In genomic region chr5:88586407-88587174, GRCm38 (mm10) we compare ENCODE assay signal across 9 mouse cellular contexts. TPM values are rescaled to one million over a fixed set of nuclear protein-coding genes. Genes with fewer than 3 reads are reported as not detected.
A peak's percentile ranks its signal among the peaks of the same experiment; 100 is the strongest.
DNase-seq lines count a peak whose midpoint lies in the region; ATAC-seq and TF ChIP-seq lines count a peak whose summit lies in the region.
"Had no signal": no experiment of that assay in that cellular context is flagged by ENCODE, and none has a peak within 500 bp of the region (broad histone marks: within the 10 kb centered on the region; RNA-seq: fewer than 3 reads in every experiment).

No protein-coding gene starts in this region.

- no peaks in the 10 kb centered on the region for H3K36me3 ChIP-seq in neural tube, embryonic 11.5 days (ENCODE audit: control insufficient read depth, insufficient read depth, low read length)
- H3K36me3 ChIP-seq in embryonic facial prominence, embryonic 12.5 days = no peaks in the 10 kb centered on the region
- H3K36me3 ChIP-seq in hindbrain, postnatal 0 days (ENCODE audit: insufficient read depth, low read length) = no peaks in the 10 kb centered on the region
- H3K36me3 ChIP-seq in midbrain, embryonic 10.5 days = peaks cover 2% of the 10 kb centered on the region; the same call in 1 of the 2 replicates

- peak overlapping the region; percentile 45 for H3K4me2 ChIP-seq in neural tube, embryonic 11.5 days (ENCODE audit: low read depth)
- H3K4me2 ChIP-seq in embryonic facial prominence, embryonic 12.5 days (replicated peaks) = peak overlapping the region; percentile 62
- H3K4me2 ChIP-seq in hindbrain, postnatal 0 days (ENCODE audit: low read depth, low read length) = peak overlapping the region; percentile 71

- ATAC-seq in neural tube, embryonic 11.5 days (ENCODE audit: insufficient read depth, low FRiP score, low TSS enrichment) = no peak
- ATAC-seq in embryonic facial prominence, embryonic 12.5 days (ENCODE audit: insufficient number of reproducible peaks, insufficient read depth, low FRiP score, low TSS enrichment) = 0 out of 2 replicates have a peak, but pooled peaks have one; percentile 23
- no peak for ATAC-seq in hindbrain, postnatal 0 days

- peak overlapping the region; percentile 48 for H3K4me3 ChIP-seq in neural tube, embryonic 11.5 days (ENCODE audit: low read depth, low read length)
- no peak overlapping the region for H3K4me3 ChIP-seq in embryonic facial prominence, embryonic 12.5 days
- H3K4me3 ChIP-seq in hindbrain, postnatal 0 days (ENCODE audit: low read length) = peak overlapping the region; percentile 66
- peak overlapping the region; percentile 62 for H3K4me3 ChIP-seq in midbrain, embryonic 10.5 days

- H3K27me3 ChIP-seq in neural tube, embryonic 11.5 days (ENCODE audit: control insufficient read depth, insufficient read depth, low read length) = no peaks in the 10 kb centered on the region
- H3K27me3 ChIP-seq in embryonic facial prominence, embryonic 12.5 days = no peaks in the 10 kb centered on the region
- no peaks in the 10 kb centered on the region for H3K27me3 ChIP-seq in hindbrain, postnatal 0 days (ENCODE audit: insufficient read depth, low read length)
- H3K27me3 ChIP-seq in midbrain, embryonic 10.5 days (ENCODE audit: low read depth, poor library complexity, severe bottlenecking) = no peaks in the 10 kb centered on the region

- 0 out of 2 replicates have a peak overlapping the region, but pooled peaks have one; percentile 27 for H3K27ac ChIP-seq in neural tube, embryonic 11.5 days (ENCODE audit: low read depth, low read length)
- no peak overlapping the region for H3K27ac ChIP-seq in embryonic facial prominence, embryonic 12.5 days
- H3K27ac ChIP-seq in hindbrain, postnatal 0 days = peak overlapping the region; percentile 51; the same call in 1 of the 2 replicates
- 0 out of 2 replicates have a peak overlapping the region, but pooled peaks have one; percentile 28 for H3K27ac ChIP-seq in midbrain, embryonic 10.5 days (replicated peaks)
- H3K27ac ChIP-seq: liver, embryonic 14.5 days had no signal

- no peak for DNase-seq in neural tube, embryonic 11.5 days (ENCODE audit: low spot score)
- DNase-seq in neural tube, embryonic 10.5 days (ENCODE audit: extremely low spot score, low spot score) = no peak
- peak; percentile 31 for DNase-seq in hindbrain, postnatal 0 days (ENCODE audit: low spot score)
- DNase-seq in midbrain, embryonic 10.5 days (ENCODE audit: low spot score) = no peak
- DNase-seq in thymus, postnatal 4 days = no peak
- no peak for DNase-seq in layer of hippocampus, adult 8-10 months (ENCODE audit: low spot score in 2 of 2)
- no peak for DNase-seq in layer of hippocampus, adult 9-10 months (ENCODE audit: low spot score)

- peak overlapping the region; percentile 22; the same call in 1 of the 2 replicates for H3K9ac ChIP-seq in neural tube, embryonic 11.5 days (ENCODE audit: low read length)
- H3K9ac ChIP-seq in embryonic facial prominence, embryonic 12.5 days = no peak overlapping the region
- H3K9ac ChIP-seq in hindbrain, postnatal 0 days (replicated peaks; ENCODE audit: low read length) = peak overlapping the region; percentile 72
- H3K9ac ChIP-seq: liver, embryonic 14.5 days had no signal

- peaks cover 22% of the 10 kb centered on the region for H3K4me1 ChIP-seq in neural tube, embryonic 11.5 days (ENCODE audit: control insufficient read depth, insufficient read depth, low read length)
- H3K4me1 ChIP-seq in embryonic facial prominence, embryonic 12.5 days = peaks cover 37% of the 10 kb centered on the region
- peaks cover 29% of the 10 kb centered on the region for H3K4me1 ChIP-seq in hindbrain, postnatal 0 days (ENCODE audit: insufficient read depth, low read length)
- H3K4me1 ChIP-seq in midbrain, embryonic 10.5 days = peaks cover 48% of the 10 kb centered on the region

- H3K9me3 ChIP-seq in neural tube, embryonic 11.5 days (ENCODE audit: control insufficient read depth, low read length) = no peaks in the 10 kb centered on the region
- no peaks in the 10 kb centered on the region for H3K9me3 ChIP-seq in embryonic facial prominence, embryonic 12.5 days
- no peaks in the 10 kb centered on the region for H3K9me3 ChIP-seq in hindbrain, postnatal 0 days (ENCODE audit: low read length)
- H3K9me3 ChIP-seq in midbrain, embryonic 10.5 days (replicated peaks) = no peaks in the 10 kb centered on the region

- WGBS in neural tube, embryonic 11.5 days = 69% methylated on average over 7 of the region's 7 CpGs
- whole genome bisulfite sequencing in embryonic facial prominence, embryonic 12.5 days = 60% methylated on average over 7 of the region's 7 CpGs
- 34% methylated on average over 7 of the region's 7 CpGs for WGBS in hindbrain, postnatal 0 days
- WGBS in midbrain, embryonic 10.5 days = 77% methylated on average over 7 of the region's 7 CpGs

- TF ChIP-seq CTCF in hindbrain, postnatal 0 days (IDR thresholded peaks at IDR 0.05; ENCODE audit: low read depth) = no peak

RNA-seq across cellular contexts. Expression of gene Rufy3, which starts 21.8 kb away (rescaled TPM):
- polyA plus RNA-seq in neural tube, embryonic 11.5 days (2014; fragmentation: Nextera tagmentation; extraction: Ambion mirVana) = 130 and 134 TPM in 2 replicates
- polyA plus RNA-seq in embryonic facial prominence, embryonic 12.5 days (2016; fragmentation: Nextera tagmentation; extraction: Ambion mirVana) = 31.6 and 40.2 TPM in 2 replicates
- total RNA-seq in hindbrain, postnatal 0 days (2014; rRNA removed) = 169 and 191 TPM in 2 replicates
- 197 and 210 TPM in 2 replicates for polyA plus RNA-seq in hindbrain, postnatal 0 days (2015; fragmentation: Nextera tagmentation; extraction: Ambion mirVana)
- 46.8 and 90.3 TPM in 2 replicates for polyA plus RNA-seq in midbrain, embryonic 10.5 days (2016; fragmentation: Nextera tagmentation; extraction: Ambion mirVana)
- total RNA-seq in layer of hippocampus, adult 8-10 months (2022) = 100 to 1,000 TPM; 157 to 193 (median 180) TPM

RNA-seq across cellular contexts. Expression of gene Utp3, which starts 32.3 kb away (rescaled TPM):
- 69.9 and 71.0 TPM in 2 replicates for polyA plus RNA-seq in neural tube, embryonic 11.5 days (2014; fragmentation: Nextera tagmentation; extraction: Ambion mirVana)
- polyA plus RNA-seq in embryonic facial prominence, embryonic 12.5 days (2016; fragmentation: Nextera tagmentation; extraction: Ambion mirVana) = 65.0 and 76.6 TPM in 2 replicates
- 8.5 and 11.3 TPM in 2 replicates for total RNA-seq in hindbrain, postnatal 0 days (2014; rRNA removed)
- polyA plus RNA-seq in hindbrain, postnatal 0 days (2015; fragmentation: Nextera tagmentation; extraction: Ambion mirVana) = 51.8 and 55.5 TPM in 2 replicates
- polyA plus RNA-seq in midbrain, embryonic 10.5 days (2016; fragmentation: Nextera tagmentation; extraction: Ambion mirVana) = 72.4 and 78.3 TPM in 2 replicates
- 10 to 100 TPM; 25.4 to 30.3 (median 28.2) TPM for total RNA-seq in layer of hippocampus, adult 8-10 months (2022)

RNA-seq across cellular contexts. Expression of gene Jchain, which starts 58.9 kb away (rescaled TPM):
- 0.21 and 0.34 TPM in 2 replicates for polyA plus RNA-seq in neural tube, embryonic 11.5 days (2014; fragmentation: Nextera tagmentation; extraction: Ambion mirVana)
- 0.23 and 0.27 TPM in 2 replicates for polyA plus RNA-seq in embryonic facial prominence, embryonic 12.5 days (2016; fragmentation: Nextera tagmentation; extraction: Ambion mirVana)
- 0.36 and 0.99 TPM in 2 replicates for total RNA-seq in hindbrain, postnatal 0 days (2014; rRNA removed)
- polyA plus RNA-seq in hindbrain, postnatal 0 days (2015; fragmentation: Nextera tagmentation; extraction: Ambion mirVana) = 0.29 and 0.45 TPM in 2 replicates
- polyA plus RNA-seq in midbrain, embryonic 10.5 days (2016; fragmentation: Nextera tagmentation; extraction: Ambion mirVana) = 0.11 and 0.37 TPM in 2 replicates
- under 1 TPM; 0.23 to 0.39 (median 0.32) TPM for total RNA-seq in layer of hippocampus, adult 8-10 months (2022)
